Mouse (Mus musculus) liver, postnatal 0 days (tissue): Measurements from ENCODE around the gene Sf1. TPM values are rescaled to one million over a fixed set of nuclear protein-coding genes. Genes with fewer than 3 reads are reported as not detected.

Source experiments
- ATAC-seq: fragments of 200-750 bp; cut with Nextera tagmentation; 2 replicates; pipeline ENCODE4 v1.8.0; 2017; ENCODE audit warnings: mild to moderate bottlenecking, moderate library complexity
- DNase-seq: peaks from one replicate; pipeline ENCODE4 v3.0.0-alpha.2; 2016
- H3K27ac ChIP-seq: fragments of 300-500 bp; sonication (generic); 2 replicates; pipeline ENCODE4 v1.5.1; 2014; ENCODE audit warnings: antibody characterized with exemption, moderate library complexity, mild to moderate bottlenecking, low read depth
- H3K27me3 ChIP-seq: fragments of 300-500 bp; sonication (generic); 2 replicates; pipeline ENCODE4 v1.6.1; 2014; ENCODE audit warnings: low read length, control low read depth, mixed read lengths; ENCODE audit not compliant: insufficient read depth
- H3K36me3 ChIP-seq: fragments of 300-500 bp; sonication (generic); replicated peaks from 2 replicates; pipeline ENCODE4 v1.6.1; 2014; ENCODE audit warnings: mild to moderate bottlenecking, control low read depth, low read length, moderate library complexity, mixed read lengths; ENCODE audit not compliant: insufficient read depth
- H3K4me1 ChIP-seq: fragments of 300-500 bp; sonication (generic); 2 replicates; pipeline ENCODE4 v1.6.1; 2014; ENCODE audit warnings: antibody characterized with exemption, mild to moderate bottlenecking, control low read depth; ENCODE audit not compliant: insufficient read depth
- H3K4me2 ChIP-seq: fragments of 300-500 bp; sonication (generic); 2 replicates; pipeline ENCODE4 v1.6.1; 2014; ENCODE audit warnings: low read depth, mild to moderate bottlenecking, low read length, moderate library complexity, mixed read lengths
- H3K4me3 ChIP-seq: fragments of 300-500 bp; sonication (generic); 2 replicates; pipeline ENCODE4 v1.5.1; 2014; ENCODE audit warnings: low read depth, low read length
- H3K9ac ChIP-seq: fragments of 300-500 bp; sonication (generic); replicated peaks from 2 replicates; pipeline ENCODE4 v1.6.1; 2014; ENCODE audit warnings: mild to moderate bottlenecking, moderate library complexity
- H3K9me3 ChIP-seq: fragments of 300-500 bp; sonication (generic); 2 replicates; pipeline ENCODE4 v1.6.1; 2016; ENCODE audit warnings: mild to moderate bottlenecking, control low read depth, low read length, mixed read lengths
- CTCF ChIP-seq: sonication (generic); IDR thresholded peaks from 2 replicates; pipeline ENCODE4 v1.5.1; 2016; ENCODE audit warnings: antibody characterized with exemption, low read depth
- EP300 ChIP-seq: IDR thresholded peaks from 2 replicates; pipeline ENCODE4 v1.6.1; 2016; ENCODE audit warnings: antibody characterized with exemption, low read depth, mild to moderate bottlenecking
- WGBS: fragments of 180-500 bp; shearing (Covaris S2); extraction: QIAGEN DNeasy Blood & Tissue Kit; methylation state at CpG from one replicate; pipeline ENCODE4 v1.1.7; 2014; ENCODE audit not compliant: insufficient replicate concordance; 5-methylcytosine and 5-hydroxymethylcytosine counted together
- polyA plus RNA-seq: library from polyadenylated mRNA; unstranded; fragments of >200 nt; fragmentation: Nextera tagmentation; extraction: Ambion mirVana; gene quantifications from 2 replicates; pipeline ENCODE4 v1.2.1, GENCODE M21; 2015

The Sf1 gene
- polyA plus RNA-seq, 1 experiment from 2014 or later = 35.7 TPM

DNA sequence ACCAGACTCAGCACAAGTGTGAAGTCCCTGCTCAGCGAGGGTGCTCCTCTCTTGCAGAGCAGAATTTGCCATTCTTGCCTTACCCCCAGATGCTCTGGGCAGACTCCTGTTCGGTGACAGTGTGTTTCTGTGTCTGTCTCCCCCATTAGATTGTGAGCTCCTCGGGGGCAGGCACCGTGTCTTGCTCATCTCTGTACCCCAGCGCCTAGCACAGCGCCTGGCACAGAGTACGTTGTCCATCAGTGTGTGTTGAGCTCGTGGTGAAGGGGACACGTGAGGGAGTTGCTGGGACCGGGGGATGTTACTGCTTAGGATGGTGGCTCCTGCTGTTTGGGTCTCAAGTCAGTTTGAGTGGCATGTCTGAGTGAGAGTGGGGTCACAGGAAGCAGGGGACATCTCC, 40.4 kb downstream of the Sf1 start:
- Histone ChIP-seq H3K4me2 (no peak overlapping the region), H3K9me3 (no peaks in the 10 kb centered on the region), H3K27ac (no peak overlapping the region), H3K27me3 (peaks cover 19% of the 10 kb centered on the region), H3K4me1 (peaks cover 26% of the 10 kb centered on the region), H3K36me3 (peaks cover 21% of the 10 kb centered on the region), H3K9ac (no peak overlapping the region), H3K4me3 (no peak overlapping the region)
- 84% methylated on average over 10 of the region's 10 CpGs for WGBS
- ATAC-seq (no peak), DNase-seq (no peak)
- TF ChIP-seq CTCF (no peak), EP300 (no peak)

DNA sequence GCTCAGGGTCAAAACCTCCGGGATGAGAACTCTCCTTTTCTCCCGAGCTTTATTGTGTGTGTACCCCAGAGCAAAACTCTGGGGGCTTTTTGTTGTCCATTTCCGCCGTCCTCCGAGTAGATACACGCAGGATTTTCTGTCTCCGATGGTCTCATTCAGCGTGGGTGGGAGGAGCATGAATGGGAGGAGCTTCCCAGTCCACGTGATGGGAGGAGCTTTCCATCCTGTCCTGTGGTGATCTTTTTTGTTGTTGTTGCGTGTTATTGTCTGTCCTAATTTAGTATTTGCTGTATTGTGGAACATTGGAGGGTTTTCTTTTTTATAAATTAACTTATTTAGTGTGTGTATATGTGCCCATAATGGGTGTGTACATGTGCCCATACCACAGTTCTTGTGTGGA, 41.9 kb downstream of the Sf1 start:
- H3K36me3 ChIP-seq = peaks cover 21% of the 10 kb centered on the region
- H3K27ac ChIP-seq = no peak overlapping the region
- no peak overlapping the region for H3K9ac ChIP-seq
- no peaks in the 10 kb centered on the region for H3K9me3 ChIP-seq
- no peak overlapping the region for H3K4me2 ChIP-seq
- ATAC-seq (no peak), DNase-seq (no peak)
- no peak for TF ChIP-seq EP300
- no peak for TF ChIP-seq CTCF
- peaks cover 21% of the 10 kb centered on the region for H3K4me1 ChIP-seq
- H3K4me3 ChIP-seq = no peak overlapping the region
- peaks cover 7% of the 10 kb centered on the region; the same call in 1 of the 2 replicates for H3K27me3 ChIP-seq
- 71% methylated on average over 10 of the region's 10 CpGs for WGBS

DNA sequence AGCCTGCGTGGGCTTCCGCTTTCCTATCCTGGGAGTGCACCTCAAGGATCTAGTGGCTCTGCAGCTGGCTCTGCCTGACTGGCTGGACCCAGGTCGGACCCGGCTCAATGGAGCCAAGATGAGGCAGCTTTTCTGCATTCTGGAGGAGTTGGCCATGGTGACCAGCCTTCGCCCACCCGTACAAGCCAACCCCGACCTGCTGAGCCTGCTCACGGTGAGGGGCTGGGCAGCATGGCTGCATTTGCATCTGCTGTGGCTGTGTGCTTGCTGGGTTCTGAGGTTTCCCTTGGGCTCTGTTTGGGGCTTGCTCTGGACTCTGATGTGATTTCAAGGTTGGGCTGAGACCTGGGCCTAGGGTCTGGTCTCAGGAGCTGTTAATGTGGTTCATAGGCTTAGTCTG, 43.6 kb downstream of the Sf1 start:
- no peak for TF ChIP-seq EP300
- no peak for TF ChIP-seq CTCF
- Histone ChIP-seq H3K4me1 (peaks cover 11% of the 10 kb centered on the region), H3K4me3 (no peak overlapping the region), H3K27ac (no peak overlapping the region), H3K27me3 (no peaks in the 10 kb centered on the region), H3K4me2 (no peak overlapping the region), H3K9me3 (no peaks in the 10 kb centered on the region), H3K9ac (no peak overlapping the region), H3K36me3 (peaks cover 21% of the 10 kb centered on the region)
- no peak for ATAC-seq
- WGBS = 82% methylated on average over 8 of the region's 8 CpGs
- DNase-seq = no peak

DNA sequence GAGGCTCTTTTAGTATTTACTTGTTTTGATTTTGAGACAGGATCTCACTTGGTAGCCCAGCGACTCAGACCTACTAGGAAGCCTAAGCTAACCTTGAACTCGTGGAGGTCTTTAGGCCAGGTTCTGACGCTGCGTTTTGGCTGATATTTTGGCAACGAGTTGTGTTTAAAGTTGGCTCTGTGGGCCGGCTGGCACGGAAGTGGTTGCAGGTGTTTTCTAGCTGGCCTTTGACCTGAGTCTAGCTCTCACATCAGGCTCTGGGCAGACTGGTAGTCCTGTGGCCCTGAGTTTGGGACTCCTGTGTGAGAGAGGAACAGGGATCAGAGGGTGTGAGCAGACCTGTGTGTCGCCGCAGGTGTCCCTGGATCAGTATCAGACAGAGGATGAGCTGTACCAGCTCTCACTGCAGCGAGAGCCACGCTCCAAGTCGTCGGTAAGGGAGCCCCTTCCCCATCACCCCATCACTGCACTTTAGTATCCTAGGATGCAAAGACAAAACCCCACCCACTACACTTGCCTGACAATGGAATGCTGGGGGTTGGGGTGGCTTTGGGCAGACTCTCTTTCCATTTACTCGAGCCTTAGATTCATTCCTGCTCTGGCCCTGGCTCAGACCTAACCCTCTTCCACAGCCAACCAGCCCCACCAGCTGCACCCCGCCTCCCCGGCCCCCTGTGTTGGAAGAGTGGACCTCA, 44.5 kb downstream of the Sf1 start:
- no peak overlapping the region for H3K9ac ChIP-seq
- H3K4me1 ChIP-seq = peaks cover 3% of the 10 kb centered on the region
- TF ChIP-seq EP300 = no peak
- no peak for TF ChIP-seq CTCF
- WGBS = 73% methylated on average over 16 of the region's 16 CpGs
- H3K36me3 ChIP-seq = peaks cover 21% of the 10 kb centered on the region
- ATAC-seq (no peak), DNase-seq (no peak)
- H3K4me3 ChIP-seq = no peak overlapping the region
- no peaks in the 10 kb centered on the region for H3K27me3 ChIP-seq
- no peak overlapping the region for H3K27ac ChIP-seq
- H3K4me2 ChIP-seq = no peak overlapping the region
- H3K9me3 ChIP-seq = no peaks in the 10 kb centered on the region

DNA sequence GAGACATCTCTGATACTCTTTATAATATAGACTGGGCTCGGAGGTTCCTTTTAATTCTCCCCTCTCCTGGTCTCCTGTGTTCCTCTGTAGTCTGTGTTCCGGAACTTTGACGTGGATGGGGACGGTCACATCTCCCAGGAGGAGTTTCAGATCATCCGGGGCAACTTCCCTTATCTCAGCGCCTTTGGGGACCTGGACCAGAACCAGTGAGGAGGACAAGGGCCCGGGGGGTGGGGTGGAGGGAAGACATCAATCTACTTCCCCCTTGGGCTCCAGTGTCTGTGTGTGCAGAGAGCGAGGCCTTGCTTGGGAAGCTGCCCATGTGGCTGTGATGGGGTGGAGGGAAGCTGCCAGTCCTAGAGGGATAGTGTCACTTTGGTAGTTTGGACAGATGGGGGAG, 45.3 kb downstream of the Sf1 start:
- Histone ChIP-seq H3K27me3 (no peaks in the 10 kb centered on the region), H3K9ac (no peak overlapping the region), H3K4me3 (no peak overlapping the region), H3K36me3 (peaks cover 15% of the 10 kb centered on the region), H3K9me3 (no peaks in the 10 kb centered on the region), H3K4me2 (no peak overlapping the region), H3K27ac (no peak overlapping the region), H3K4me1 (peaks cover 3% of the 10 kb centered on the region)
- ATAC-seq (0 out of 2 replicates have a peak, but pooled peaks have one; percentile 29), DNase-seq (no peak)
- WGBS = 48% methylated on average over 8 of the region's 8 CpGs
- TF ChIP-seq EP300 (no peak), CTCF (no peak)

DNA sequence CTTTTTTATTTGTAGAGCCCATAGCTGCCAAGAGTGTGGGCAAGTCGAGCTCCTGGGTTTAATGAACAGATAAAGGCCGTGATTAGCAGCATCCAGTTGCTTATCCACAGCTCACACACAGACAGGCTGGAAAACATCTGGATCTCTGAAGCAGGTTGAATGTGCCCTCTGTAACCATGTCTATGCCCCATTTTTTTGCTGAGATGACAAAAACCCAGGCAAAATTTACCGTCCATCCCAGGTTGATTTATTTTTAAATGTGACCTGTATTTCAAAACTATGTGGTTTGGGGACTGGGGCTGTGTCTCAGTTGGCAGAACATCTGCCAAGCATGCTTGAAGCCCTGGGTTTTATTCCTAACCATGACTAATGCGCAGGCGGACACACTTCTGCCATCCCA, 45.7 kb downstream of the Sf1 start:
- Histone ChIP-seq H3K4me2 (no peak overlapping the region), H3K36me3 (peaks cover 15% of the 10 kb centered on the region), H3K4me1 (peaks cover 3% of the 10 kb centered on the region), H3K9ac (no peak overlapping the region), H3K27me3 (no peaks in the 10 kb centered on the region), H3K27ac (no peak overlapping the region), H3K4me3 (no peak overlapping the region), H3K9me3 (no peaks in the 10 kb centered on the region)
- TF ChIP-seq EP300 (no peak), CTCF (no peak)
- ATAC-seq = no peak
- WGBS = 64% methylated on average over 5 of the region's 5 CpGs
- no peak for DNase-seq
